Mouse (Mus musculus) thymus, postnatal 14 days (tissue): ENCODE results near the gene Palm2.

Source experiments
- DNase-seq: peaks from one replicate; pipeline ENCODE4 v3.0.0; 2021

Palm2 gene

DNA sequence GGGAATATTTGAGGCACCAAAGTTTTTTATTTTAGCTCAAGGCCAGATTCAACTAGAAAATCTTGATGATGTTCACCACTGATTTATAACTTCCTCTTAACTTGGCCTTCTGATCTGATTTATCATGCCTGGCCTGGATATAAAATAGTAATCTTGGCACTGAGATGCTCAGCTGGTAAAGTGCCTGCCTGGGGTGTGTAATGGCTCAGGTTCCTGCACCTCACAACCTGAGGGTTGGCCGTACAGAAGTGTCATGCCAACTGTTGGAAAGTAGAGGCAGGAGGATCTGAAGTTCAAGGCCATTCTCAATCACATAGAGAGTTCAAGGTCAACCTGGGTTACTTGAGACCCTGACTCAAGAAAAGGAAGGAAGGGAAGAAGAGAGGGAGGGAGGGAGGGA is 191.3 kb downstream of the Palm2 start:
- DNase-seq: no peak

DNA sequence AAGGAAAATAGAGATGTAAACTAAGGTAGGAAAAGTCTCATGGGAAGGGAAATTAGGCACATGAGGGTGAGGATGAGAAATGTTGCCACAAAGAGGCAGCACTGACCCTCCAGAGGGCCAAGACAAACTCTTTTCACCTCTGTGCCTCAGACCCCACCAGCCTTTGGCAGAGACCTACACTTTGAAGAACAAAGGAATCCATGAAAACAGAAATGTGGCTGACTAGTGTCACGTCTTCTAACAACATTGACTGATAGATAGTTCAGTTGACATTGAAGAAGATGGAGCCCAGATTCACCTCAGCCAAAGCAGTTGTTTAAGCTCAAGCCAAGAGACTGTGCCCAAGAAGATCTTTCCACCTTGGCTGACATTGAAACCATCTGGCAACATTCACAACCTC is 191.7 kb downstream of the Palm2 start:
- no peak for DNase-seq

DNA sequence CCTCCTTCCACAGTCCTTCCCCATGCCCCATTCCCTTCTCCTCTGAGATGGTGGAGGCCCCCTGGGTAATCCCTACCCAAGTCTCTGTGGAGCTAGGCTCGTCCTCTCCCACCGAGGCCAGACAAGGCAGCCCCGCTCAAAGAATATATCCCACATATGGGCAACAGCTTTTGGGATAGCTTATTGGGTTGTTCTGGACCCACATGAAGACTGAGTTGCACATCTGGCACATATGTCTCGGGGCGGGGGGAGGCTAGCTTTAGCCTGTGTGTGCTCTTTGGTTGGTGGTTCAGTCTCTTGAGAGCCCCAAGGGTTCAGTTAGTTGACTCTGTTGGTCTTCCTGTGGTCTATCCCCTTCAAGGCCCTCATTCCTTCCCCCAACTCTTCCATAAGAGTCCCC is 192.9 kb downstream of the Palm2 start:
- DNase-seq: no peak

DNA sequence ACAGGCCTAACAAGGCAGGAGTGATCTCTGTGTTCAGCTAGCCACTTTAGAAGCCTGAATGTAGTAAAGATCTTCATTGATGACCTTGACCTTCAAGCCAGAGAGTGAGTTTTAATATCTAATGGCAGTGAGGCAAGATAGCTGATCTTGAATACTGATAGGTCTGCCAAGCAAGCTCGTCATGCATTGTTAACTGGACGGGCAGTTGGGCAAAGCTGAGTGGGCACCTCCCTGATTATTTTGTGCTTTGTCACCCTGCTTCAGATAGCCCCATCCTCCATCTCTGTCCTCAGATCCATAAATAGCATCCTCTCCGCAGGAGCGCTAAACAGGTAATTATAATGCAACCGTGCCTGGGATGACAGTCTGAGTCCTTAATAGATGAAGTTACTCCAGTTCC is 198.3 kb downstream of the Palm2 start:
- no peak for DNase-seq

DNA sequence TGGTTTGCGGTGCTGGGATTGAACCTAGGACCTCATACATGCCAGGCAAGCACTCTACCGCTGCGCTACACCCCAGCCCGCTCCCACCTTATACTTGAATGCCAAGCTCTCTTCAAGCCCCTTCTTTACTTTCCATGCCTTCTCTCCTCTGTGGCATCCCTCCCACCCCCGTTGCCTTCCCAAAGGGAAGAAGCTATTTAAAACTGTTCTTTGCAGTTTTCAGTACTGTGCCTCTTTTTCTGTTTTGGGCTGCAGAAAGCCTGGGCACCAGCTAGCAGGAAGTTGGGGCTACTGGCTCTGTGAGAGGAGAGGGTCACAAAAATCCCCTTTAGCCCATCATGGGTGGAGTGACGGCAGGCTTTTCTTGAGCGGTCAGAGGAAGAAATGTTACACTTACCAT is 199.0 kb downstream of the Palm2 start:
- no peak for DNase-seq

DNA sequence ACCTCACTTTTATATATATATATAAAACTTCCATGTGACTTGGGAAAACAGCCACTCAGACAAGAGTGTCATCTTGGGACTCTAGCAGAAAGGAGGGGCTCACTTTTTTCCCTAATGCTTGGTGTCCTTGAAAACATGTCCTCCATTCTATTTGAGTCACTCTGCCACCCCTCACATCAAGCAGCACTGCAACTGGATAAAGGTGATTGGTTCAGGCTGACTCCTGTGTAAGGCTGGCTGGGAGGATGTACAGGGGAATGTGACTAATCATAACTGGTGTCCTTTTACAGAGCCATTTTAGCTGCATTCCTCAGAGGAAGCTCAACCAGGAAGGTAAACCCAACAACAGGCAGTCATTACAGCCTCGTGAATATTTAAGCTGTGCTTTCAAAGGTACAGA is 200.9 kb downstream of the Palm2 start:
- no peak for DNase-seq

DNA sequence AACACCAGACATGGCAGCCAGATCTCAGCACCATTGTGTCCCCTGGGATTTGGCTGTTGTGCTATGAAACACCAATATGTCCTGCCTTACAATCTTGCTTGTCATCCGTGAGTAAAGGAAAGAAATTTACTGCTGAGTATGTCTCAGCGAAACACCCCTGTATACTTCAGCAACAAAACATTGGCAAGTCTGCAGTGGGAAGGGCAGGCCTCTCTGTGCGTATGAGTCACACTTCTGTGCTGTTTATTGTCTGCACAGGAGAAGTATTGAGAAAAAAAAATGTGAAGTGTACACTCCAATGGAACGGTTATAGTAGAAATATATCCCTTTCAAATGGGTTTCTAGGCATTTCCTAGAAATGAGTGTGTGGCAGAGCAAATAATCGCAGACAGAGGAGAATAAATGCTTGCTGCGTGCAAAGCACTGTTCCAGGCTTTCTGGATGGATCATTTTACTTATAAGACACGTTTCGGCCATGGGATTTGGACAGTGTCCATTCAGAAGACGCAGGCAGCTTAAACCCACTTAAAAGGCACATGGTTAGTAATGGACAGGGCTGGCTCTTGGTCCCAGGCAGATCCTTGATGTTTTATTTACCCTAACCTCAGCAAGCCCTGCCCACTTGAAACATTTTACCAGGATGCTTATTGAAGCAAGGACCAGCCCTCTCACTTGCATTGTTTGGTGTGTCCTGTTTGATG is 202.9 kb downstream of the Palm2 start:
- no peak for DNase-seq

DNA sequence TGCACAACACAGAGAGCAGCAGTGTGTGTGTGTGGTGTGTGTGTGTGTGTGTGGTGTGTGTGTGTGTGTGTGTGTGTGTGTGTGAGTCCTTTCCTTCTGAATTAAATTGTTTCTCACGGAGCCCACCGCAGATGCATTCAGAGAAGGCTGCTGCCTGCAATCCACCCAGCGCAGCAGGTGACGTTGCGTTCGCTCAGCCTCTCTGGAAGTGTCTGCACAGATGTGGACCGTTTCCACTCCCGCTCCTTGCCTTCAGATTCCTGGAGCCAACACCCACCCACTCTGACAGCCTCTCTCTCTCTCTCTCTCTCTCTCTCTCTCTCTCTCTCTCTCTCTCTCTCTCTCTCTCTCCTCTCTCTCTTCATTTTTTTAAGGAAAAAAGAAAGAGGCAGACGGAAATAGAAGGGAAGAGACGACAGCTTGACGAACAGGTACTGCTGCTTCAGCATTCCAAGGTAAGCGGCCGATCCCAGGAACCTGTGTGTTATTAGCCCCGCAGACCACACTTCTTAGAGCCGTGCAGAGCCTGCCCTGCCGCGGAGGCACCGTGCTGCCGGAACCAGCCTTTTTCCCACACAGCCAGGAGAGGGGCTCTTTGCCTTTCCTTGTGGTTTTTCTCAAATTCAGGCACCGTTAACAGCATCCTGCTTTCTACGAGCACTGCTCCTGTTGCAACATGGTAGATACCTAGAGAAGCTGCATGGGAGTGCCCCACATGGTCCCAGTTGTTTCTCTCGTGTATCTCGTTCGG is 203.8 kb downstream of the Palm2 start:
- DNase-seq: no peak

DNA sequence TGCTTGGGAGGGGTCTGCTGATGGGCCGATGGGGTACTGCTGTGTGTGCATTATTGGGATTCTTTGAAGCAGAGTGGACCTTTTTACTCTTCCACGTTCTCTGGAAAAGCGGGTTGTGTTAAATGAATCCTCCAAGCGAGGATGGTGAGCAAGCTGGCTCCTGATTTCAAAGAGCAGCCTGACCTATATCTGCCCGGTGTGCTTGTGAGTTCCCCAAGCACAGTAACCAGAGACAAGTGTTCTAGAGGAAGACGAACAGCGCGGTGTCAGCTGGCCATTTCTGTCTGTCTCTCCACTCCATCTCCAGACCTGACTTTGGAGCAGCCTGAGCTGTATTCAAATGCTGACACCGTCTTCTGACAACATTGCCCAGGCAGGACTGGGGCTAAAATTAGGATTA is 204.9 kb downstream of the Palm2 start:
- peak; percentile 21 for DNase-seq

DNA sequence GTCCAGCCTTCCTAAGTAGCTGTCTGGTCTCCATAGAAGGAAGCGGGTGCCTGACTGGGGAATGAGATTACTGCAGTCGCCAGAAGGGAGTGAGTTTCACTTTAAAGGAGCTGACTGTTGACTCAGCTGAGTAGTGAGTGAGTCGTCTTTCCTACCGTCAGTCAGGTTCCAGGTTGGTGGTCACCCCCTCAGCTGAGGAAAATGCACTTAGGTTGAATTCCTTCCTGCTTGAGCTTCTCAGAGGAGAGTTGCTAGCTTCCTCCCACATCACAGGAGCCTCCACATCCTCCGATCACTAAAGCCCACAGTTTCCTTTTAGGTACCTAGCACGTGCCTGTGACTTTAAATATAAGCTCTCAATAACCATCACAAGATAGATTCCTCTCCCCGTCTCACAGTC is 206.2 kb downstream of the Palm2 start:
- DNase-seq: peak; percentile 64

DNA sequence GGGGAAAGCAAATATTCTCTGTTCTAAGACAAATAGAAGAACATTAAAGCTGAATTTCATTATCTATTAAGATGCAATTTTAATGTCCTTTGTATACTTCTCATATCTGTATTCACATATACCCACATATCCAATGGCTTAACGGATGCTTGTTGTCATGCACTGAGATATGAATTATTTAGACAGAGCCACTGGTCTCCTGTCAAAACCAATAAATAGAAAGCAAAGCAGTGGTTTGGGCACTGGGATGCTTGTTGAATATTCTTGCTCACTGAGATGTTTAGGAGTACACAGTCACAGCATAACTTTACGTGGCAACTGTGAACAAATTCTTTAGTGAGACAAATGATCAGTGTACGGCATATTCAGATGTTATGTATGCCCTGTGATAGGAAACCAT is 206.9 kb downstream of the Palm2 start:
- DNase-seq: no peak

DNA sequence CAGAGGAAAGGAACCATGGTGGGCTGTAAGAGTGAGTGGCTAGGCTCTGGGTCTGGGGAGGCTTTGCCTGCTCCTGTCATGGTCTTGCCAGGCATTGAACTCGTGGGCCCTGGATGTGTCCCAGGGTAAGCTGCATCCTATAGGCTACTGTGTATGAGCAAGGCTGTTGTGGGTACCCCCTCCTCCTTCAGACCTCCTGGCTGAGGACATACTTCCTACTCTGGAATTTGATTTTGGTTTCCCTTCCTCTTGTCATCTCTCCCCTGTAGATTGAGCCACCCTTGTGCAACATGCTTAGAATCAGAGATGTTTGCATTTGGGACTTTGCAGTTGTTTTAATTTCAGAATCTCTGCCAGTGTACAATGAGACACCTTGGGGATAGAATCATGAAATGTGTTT is 216.9 kb downstream of the Palm2 start:
- no peak for DNase-seq

DNA sequence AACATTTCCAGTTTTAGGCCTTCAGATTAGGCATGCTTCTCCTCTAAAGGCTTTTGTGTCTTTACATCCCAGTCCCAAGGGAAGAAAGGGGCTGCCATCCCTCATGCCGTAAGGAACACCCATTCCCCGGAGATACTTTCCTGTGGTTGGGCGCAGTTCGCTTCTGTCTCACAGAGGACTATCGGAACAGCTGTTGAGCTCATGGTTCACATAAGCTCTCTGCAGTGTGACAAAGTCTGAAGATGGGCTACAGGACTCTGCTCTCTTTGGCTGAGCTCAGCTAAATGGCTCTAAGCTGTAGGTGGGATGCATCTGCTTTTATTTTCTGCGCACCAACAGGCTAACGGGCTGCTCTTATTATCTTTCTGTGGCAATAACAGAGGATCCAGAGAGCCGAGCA is 217.5 kb downstream of the Palm2 start:
- DNase-seq: no peak

DNA sequence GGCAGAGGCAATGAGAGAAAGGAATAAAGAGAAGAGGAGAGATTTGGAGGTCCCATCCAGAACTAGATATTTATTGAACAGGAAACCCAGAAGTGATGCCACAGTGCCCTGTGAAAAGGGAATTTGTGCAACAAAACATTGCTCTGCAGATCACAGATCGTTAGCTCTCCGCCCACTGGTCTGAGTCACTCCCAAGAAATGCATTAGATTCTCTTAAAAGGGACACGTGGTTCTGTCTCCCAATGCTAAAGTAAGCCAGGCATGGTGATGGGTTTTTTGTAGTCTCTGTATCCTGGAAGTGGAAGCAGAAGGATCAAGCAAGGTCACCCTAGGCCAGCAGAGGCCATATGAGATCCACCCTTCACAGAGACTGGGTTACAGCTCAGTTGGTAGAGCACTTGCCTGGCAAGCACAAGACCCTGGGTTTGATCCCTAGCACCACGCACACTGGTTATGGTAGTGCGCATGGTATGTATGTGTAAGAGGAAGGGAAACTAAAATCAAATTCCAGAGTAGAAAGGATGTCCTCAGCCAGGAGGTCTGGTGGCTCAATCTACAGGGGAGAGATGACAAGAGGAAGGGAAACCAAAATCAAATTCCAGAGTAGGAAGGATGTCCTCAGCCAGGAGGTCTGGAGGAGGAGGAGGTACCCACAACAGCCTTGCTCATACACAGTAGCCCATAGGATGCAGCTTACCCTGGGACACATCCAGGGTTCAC is 218.3 kb downstream of the Palm2 start:
- DNase-seq: no peak

DNA sequence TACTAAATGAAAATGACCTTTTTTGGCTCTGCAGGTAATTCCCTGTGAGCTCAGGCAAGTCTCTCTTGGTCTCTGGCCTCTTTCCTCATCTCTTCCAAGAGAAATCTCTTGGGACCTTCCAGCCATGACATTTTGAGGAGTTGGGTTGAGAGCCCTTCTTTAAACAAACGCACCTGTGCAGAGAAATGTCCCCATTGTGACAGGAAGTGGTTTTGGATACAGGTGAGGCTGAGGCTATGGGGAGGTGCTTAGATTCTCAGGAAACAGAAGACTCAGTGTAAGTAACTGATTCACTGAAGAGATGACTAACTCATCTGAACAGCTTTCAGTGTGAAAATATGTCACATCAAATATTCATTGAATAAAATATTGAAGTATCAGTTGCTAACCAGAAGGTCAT is 221.9 kb downstream of the Palm2 start:
- DNase-seq: peak; percentile 65

DNA sequence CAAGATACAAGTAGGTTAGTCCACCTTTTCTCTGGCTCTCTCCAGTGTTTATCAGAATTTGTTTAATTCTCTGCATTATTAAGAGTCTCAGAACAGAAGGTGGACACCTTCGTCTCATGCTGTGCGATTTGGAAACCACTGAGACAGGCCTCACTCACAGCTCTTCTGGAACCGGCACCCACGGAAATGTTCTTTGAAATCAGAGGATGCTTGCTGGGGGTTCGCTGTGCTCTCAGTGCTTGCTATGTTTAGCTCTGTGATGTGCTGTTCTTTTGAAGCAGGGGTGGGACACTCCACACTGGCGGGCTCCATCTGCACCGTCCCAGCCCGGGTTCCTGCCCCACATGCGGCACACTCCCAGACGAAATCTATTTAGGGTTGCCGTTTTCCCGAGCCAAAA is 222.3 kb downstream of the Palm2 start:
- peak; percentile 75 for DNase-seq

DNA sequence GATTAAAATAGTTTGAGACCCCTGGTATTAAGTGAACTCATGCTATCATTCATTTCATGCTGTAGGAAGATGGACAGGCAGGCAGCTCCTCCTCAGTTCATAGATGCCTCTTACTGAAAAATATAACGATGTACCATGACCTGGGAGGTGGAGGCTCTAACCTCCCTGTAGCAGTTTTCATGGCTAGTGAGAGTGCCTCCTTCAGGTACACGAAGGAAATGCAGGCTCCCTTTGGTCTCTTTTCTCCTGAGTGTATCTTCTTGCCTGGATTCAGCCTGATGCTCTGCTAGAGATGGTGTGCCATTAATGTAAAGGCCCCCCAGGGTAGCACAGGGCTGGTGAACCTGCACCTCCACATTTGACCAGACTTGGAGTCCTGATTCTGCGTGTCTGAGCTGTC is 222.8 kb downstream of the Palm2 start:
- DNase-seq: peak; percentile 27

DNA sequence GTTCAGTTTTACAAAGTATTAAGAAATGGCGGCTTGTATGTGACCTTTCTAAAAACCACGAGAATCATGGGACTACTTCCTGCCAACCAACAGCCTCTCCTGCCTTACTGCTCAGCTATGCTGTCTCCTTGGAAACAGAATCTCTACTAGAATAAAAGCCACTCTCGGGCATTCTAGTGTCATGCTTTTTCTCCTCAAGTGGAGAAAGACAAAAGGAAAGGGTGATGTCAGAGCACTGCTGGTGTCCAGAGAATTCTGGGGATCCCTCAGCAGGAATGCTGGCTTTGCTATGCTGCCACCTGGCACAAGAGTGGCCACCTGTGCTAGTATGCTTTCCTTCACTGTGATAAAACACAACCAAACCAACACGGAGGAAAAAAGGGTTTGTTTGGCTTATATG is 226.4 kb downstream of the Palm2 start:
- no peak for DNase-seq

DNA sequence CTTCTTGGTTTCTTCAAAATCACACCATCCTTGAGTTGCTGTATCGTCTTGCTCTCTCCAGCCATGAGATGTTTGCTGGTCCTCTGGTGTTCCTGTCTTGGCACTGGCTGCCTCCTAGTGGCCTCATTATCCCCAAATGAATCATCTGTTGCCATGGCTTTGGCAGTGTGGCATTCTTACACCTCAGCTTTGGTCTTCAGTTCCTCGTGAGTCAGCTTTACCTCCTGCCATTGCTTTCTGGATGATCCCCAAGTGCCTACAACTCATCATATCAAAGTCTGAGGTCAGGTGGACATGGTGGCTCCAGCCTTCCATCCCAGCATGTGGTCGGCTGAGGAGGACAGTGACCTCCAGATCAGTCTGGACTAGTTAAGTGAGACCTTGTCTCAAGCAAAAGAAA is 232.1 kb downstream of the Palm2 start:
- DNase-seq: no peak

DNA sequence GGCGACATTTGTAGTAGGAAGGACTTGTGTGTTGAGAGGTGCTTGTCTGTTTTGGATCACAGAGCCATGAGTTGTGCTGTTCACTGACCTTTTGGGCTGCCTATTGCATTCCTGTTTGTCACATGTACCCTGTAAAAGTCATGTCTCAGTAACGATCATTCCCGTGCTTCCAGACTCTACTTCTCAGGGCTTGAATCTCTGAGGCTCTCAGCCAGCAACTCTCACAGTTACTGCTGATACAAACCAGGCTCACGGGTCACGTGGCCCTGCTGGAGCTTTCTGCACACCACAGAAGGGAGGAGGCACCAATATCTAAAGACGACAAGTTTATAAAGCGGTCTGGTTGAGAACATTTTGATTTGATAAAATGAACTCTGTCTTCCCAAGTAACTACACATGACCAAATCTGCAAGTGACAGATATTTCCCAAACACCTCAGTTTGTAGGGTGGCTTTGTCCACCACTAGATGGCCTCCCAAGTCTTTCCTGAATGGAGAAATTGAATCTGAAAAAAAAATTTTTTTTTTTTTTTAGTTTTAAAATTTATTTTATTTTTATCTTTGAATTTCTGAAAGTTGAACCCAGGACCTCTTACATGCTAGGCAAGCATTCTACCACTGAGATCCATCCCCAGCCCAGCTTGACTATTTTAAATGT is 236.9 kb downstream of the Palm2 start:
- DNase-seq: peak; percentile 32

DNA sequence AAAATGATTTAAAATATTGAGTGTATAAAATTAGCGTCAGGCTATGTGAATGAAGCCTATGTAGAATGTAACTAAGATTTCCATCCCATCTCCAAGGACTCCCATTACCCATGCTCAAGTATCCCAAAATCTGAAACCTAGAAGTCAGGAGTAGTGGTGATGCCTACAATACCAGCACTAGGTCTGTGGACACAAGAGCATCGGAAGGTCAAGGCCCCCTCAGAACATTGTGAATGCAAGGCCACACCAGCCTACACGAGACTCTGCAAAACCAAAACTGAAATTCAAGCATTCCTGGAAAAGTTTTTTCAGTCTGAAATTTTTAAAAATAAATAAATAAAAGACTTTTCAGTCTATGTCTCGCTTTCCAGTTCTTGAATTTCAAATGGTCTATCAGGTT is 238.5 kb downstream of the Palm2 start:
- no peak for DNase-seq

DNA sequence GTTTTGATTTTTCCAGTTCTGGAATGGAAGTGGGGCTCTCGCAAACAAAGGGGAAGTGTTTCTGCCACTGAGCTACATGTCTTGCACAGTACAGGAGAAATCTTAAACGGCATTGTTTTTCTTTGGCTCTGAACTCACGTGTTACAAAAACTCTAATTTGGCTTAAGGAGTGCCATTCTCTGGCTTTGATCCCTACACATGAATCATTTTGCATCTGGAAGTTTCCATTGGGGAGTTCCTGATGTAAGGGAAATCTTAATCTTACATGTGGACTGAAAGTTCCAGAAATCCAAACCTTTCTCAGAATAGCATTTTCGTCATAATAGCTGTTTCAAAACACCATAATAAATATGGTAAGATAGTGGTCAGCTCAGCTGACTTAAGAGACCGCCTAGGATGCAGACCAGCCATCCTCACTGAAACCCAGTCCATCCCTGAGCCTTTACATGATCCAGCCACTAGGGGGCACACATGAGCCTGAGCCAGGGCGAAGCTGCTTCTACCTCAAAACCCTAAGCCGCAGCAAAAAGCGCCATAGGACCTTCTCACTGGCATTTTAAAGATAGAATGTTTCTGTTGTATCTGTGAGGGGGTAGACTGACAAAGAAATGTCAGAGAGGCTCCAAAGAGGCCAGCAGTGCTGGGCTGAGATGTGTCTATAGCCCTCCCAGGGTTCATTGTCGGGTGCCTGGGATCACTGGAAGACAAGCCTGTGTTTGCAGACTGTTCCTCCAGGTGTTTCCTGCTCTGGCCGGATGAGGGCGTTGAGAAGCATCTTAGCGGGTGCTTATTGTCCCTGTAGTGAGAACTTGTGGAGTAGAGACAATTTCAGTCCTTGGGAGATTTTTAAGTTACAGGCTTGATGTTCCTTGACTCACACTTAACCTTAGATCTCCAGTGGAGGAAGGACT is 239.2 kb downstream of the Palm2 start:
- DNase-seq: peak; percentile 91

DNA sequence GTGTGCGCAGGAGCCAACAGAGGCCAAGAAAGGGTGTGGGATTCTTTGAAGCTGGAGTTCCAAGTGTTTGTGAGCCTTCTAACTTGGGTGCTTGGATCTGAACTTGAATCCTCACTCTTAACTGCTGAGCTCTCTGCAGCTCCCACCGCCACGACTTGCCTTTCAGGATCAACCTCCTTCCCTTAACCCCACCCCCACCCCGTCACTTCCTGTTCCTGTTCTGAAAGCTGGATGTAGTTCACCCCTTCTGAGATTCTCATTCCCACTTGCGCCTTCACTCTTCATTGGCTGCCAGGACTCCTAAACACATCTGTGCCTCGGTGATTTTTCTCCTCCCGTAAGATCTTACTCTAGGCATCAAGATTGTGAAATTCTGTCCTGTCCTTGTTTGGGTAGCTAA is 240.3 kb downstream of the Palm2 start:
- peak; percentile 25 for DNase-seq
